Mouse (Mus musculus) intestine, postnatal 0 days (tissue): Measurements from ENCODE around the gene Psmc6. TPM values are rescaled to one million over a fixed set of nuclear protein-coding genes. Genes with fewer than 3 reads are reported as not detected.

ENCODE experiments used
- ATAC-seq: fragments of 200-750 bp; cut with Nextera tagmentation; 2 replicates; pipeline ENCODE4 v1.8.0; 2017; ENCODE audit warnings: mild to moderate bottlenecking, moderate TSS enrichment, moderate library complexity
- H3K27ac ChIP-seq: fragments of 300-500 bp; sonication (generic); 2 replicates; pipeline ENCODE4 v1.5.1; 2014; ENCODE audit warnings: mild to moderate bottlenecking, low read depth, low read length, moderate library complexity
- H3K27me3 ChIP-seq: fragments of 300-500 bp; sonication (generic); replicated peaks from 2 replicates; pipeline ENCODE4 v1.6.1; 2014; ENCODE audit warnings: low read length, mixed read lengths; ENCODE audit not compliant: control insufficient read depth, insufficient read depth
- H3K36me3 ChIP-seq: fragments of 300-500 bp; sonication (generic); 2 replicates; pipeline ENCODE4 v1.6.1; 2014; ENCODE audit warnings: mild to moderate bottlenecking, moderate library complexity; ENCODE audit not compliant: control insufficient read depth, insufficient read depth
- H3K4me1 ChIP-seq: fragments of 300-500 bp; sonication (generic); replicated peaks from 2 replicates; pipeline ENCODE4 v1.6.1; 2014; ENCODE audit warnings: antibody characterized with exemption, low read length, mixed read lengths; ENCODE audit not compliant: control insufficient read depth, insufficient read depth
- H3K4me2 ChIP-seq: fragments of 300-500 bp; sonication (generic); replicated peaks from 2 replicates; pipeline ENCODE4 v1.6.1; 2014; ENCODE audit warnings: low read depth, mild to moderate bottlenecking, moderate library complexity
- H3K4me3 ChIP-seq: fragments of 300-500 bp; sonication (generic); 2 replicates; pipeline ENCODE4 v1.5.1; 2014; ENCODE audit warnings: low read depth, low read length
- H3K9ac ChIP-seq: fragments of 300-500 bp; sonication (generic); 2 replicates; pipeline ENCODE4 v1.6.1; 2014; ENCODE audit warnings: mild to moderate bottlenecking, low read depth, low read length
- H3K9me3 ChIP-seq: fragments of 300-500 bp; sonication (generic); 2 replicates; pipeline ENCODE4 v1.6.1; 2016; ENCODE audit warnings: mixed run types; ENCODE audit not compliant: control insufficient read depth
- CTCF ChIP-seq: sonication (generic); IDR thresholded peaks from 2 replicates; pipeline ENCODE4 v1.5.1; 2016; ENCODE audit warnings: low read depth, mild to moderate bottlenecking, control low read depth, antibody characterized with exemption, moderate library complexity
- WGBS: fragments of 180-500 bp; shearing (Covaris S2); extraction: QIAGEN DNeasy Blood & Tissue Kit; methylation state at CpG from one replicate; pipeline ENCODE4 v1.1.7; 2014; 5-methylcytosine and 5-hydroxymethylcytosine counted together
- polyA plus RNA-seq: library from polyadenylated mRNA; unstranded; fragments of >200 nt; fragmentation: Nextera tagmentation; extraction: Ambion mirVana; gene quantifications from 2 replicates; pipeline ENCODE4 v1.2.1, GENCODE M21; 2015

Psmc6 gene
- polyA plus RNA-seq, 1 experiment from 2014 or later: 98.6 TPM

- ATAC-seq: no peak
- peak overlapping the region; percentile 94; the same call in 1 of the 2 replicates for H3K27ac ChIP-seq
- 45% methylated on average over 3 of the region's 3 CpGs for WGBS
- H3K4me1 ChIP-seq: peaks cover 17% of the 10 kb centered on the region
- no peak overlapping the region for H3K9ac ChIP-seq
- no peaks in the 10 kb centered on the region for H3K9me3 ChIP-seq
- H3K36me3 ChIP-seq: no peaks in the 10 kb centered on the region
- peak overlapping the region; percentile 83; the same call in 1 of the 2 replicates for H3K4me2 ChIP-seq
- no peaks in the 10 kb centered on the region for H3K27me3 ChIP-seq
- no peak for TF ChIP-seq CTCF
- no peak overlapping the region for H3K4me3 ChIP-seq
Measured at GRCm38 (mm10) chr14:45319237-45319610, 10.4 kb upstream of the Psmc6 start.

GRCm38 (mm10) chr14:45320111-45320510 lies 9.5 kb upstream of the Psmc6 start:
- no peak for ATAC-seq
- Histone ChIP-seq H3K36me3 (no peaks in the 10 kb centered on the region), H3K9me3 (no peaks in the 10 kb centered on the region), H3K27me3 (no peaks in the 10 kb centered on the region), H3K4me3 (no peak overlapping the region), H3K4me2 (no peak overlapping the region), H3K4me1 (peaks cover 17% of the 10 kb centered on the region), H3K27ac (no peak overlapping the region), H3K9ac (no peak overlapping the region)
- TF ChIP-seq CTCF: no peak
- WGBS: 79% methylated on average over 4 of the region's 4 CpGs

- H3K36me3 ChIP-seq: no peaks in the 10 kb centered on the region
- no peak overlapping the region for H3K9ac ChIP-seq
- H3K4me1 ChIP-seq: peaks cover 12% of the 10 kb centered on the region
- peak overlapping the region; percentile 76 for H3K27ac ChIP-seq
- no peak overlapping the region for H3K4me3 ChIP-seq
- H3K9me3 ChIP-seq: no peaks in the 10 kb centered on the region
- H3K4me2 ChIP-seq: no peak overlapping the region
- ATAC-seq: no peak
- TF ChIP-seq CTCF: no peak
- no peaks in the 10 kb centered on the region for H3K27me3 ChIP-seq
- WGBS: 80% methylated on average over 3 of the region's 3 CpGs
Measured at GRCm38 (mm10) chr14:45321067-45321466, 8.5 kb upstream of the Psmc6 start.

GRCm38 (mm10) chr14:45321622-45322021 lies 8.0 kb upstream of the Psmc6 start:
- H3K27ac ChIP-seq: peak overlapping the region; percentile 76
- 37% methylated on average over 5 of the region's 5 CpGs for WGBS
- H3K36me3 ChIP-seq: no peaks in the 10 kb centered on the region
- H3K4me1 ChIP-seq: peaks cover 12% of the 10 kb centered on the region; the same call in 1 of the 2 replicates
- peak overlapping the region; percentile 30; the same call in 1 of the 2 replicates for H3K4me2 ChIP-seq
- H3K9me3 ChIP-seq: no peaks in the 10 kb centered on the region
- peak; percentile 45 for ATAC-seq
- no peak overlapping the region for H3K9ac ChIP-seq
- no peaks in the 10 kb centered on the region for H3K27me3 ChIP-seq
- TF ChIP-seq CTCF: no peak
- H3K4me3 ChIP-seq: no peak overlapping the region

- Histone ChIP-seq H3K4me2 (no peak overlapping the region), H3K4me3 (no peak overlapping the region), H3K9ac (no peak overlapping the region), H3K36me3 (no peaks in the 10 kb centered on the region), H3K4me1 (peaks cover 12% of the 10 kb centered on the region; the same call in 1 of the 2 replicates), H3K9me3 (no peaks in the 10 kb centered on the region), H3K27ac (peak overlapping the region; percentile 76; the same call in 1 of the 2 replicates), H3K27me3 (no peaks in the 10 kb centered on the region)
- TF ChIP-seq CTCF: no peak
- WGBS: 77% methylated on average over 2 of the region's 2 CpGs
- ATAC-seq: no peak
Measured at GRCm38 (mm10) chr14:45322450-45322849, 7.1 kb upstream of the Psmc6 start.

- no peak overlapping the region for H3K4me3 ChIP-seq
- H3K27ac ChIP-seq: no peak overlapping the region
- no peak overlapping the region for H3K4me2 ChIP-seq
- H3K4me1 ChIP-seq: peaks cover 12% of the 10 kb centered on the region; the same call in 1 of the 2 replicates
- no peak overlapping the region for H3K9ac ChIP-seq
- H3K9me3 ChIP-seq: no peaks in the 10 kb centered on the region
- H3K36me3 ChIP-seq: no peaks in the 10 kb centered on the region
- no peaks in the 10 kb centered on the region for H3K27me3 ChIP-seq
- no peak for TF ChIP-seq CTCF
- ATAC-seq: no peak
- 79% methylated on average over 3 of the region's 3 CpGs for WGBS
Measured at GRCm38 (mm10) chr14:45323320-45323719, 6.3 kb upstream of the Psmc6 start.

GRCm38 (mm10) chr14:45325471-45325870 lies 4.1 kb upstream of the Psmc6 start:
- no peak overlapping the region for H3K4me2 ChIP-seq
- no peaks in the 10 kb centered on the region for H3K27me3 ChIP-seq
- TF ChIP-seq CTCF: no peak
- H3K4me1 ChIP-seq: peaks cover 12% of the 10 kb centered on the region; the same call in 1 of the 2 replicates
- H3K4me3 ChIP-seq: no peak overlapping the region
- H3K36me3 ChIP-seq: no peaks in the 10 kb centered on the region
- peak overlapping the region; percentile 41; the same call in 1 of the 2 replicates for H3K27ac ChIP-seq
- H3K9ac ChIP-seq: no peak overlapping the region
- no peaks in the 10 kb centered on the region for H3K9me3 ChIP-seq
- peak; percentile 23; the same call in 1 of the 2 replicates for ATAC-seq
